Mouse (Mus musculus) cerebellum, postnatal 14 days (tissue): ENCODE results near the gene Etv6.

ENCODE experiments used
- DNase-seq, 2 experiments: peaks; one replicate each; pipeline ENCODE4 v3.0.0; 2021; ENCODE audit warnings: mixed read lengths in 2 of 2

The Etv6 gene

DNA sequence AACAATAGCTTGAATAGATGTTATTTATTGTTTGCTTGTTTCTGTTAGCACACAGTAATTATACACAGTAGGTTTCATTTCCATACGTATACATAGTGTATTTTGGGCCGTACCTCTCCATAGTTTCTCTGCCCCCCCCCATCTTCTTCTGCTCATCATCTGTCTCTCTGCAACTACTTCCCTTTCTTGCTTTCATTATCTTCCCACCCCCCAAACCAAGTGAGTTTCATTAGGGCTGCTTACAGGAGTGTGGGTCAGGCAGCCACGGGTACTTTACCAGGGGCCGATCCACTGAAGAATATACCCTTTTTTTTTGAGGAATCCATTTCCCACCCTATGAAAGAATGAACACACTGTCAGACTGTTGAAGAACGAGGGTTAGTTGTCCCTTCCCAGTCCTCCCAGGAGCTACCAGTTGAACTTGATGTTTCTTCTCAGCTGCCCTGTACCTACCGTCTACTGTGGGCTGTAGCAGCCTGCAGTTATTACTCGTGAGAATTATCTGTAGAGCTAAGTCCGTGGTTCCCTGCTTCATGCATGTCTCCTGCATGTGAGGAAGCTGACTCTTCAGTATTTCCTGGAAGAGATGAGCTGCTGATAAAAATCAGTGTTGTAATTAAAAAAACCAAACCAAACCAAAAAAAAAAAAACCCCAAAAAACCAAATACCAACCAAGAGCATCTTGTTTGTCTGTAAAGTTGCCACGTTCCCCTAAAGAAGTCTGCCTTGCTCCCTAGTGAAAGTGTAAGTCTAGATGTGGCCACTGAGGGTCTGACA is 9.8 kb downstream of the Etv6 start:
- no peak for DNase-seq

DNA sequence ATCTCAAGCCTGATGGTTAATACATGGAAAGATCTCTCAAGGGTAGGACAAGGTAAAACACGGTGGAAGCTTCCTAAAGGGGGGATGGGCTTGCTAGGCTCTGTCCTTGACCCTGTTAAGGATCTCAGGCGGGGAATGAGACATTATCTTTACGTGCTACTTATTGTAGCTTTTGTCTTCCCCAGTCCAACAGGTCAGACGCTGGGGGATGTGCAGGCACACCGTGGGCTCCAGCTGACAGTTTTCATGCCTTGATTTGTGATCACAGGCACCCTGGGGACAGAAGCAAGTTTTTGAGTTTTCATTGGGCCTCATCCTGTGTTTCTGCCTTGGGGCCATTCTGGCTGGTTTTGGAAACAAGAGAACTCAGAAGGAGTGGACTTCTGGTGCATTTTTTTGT is 10.6 kb downstream of the Etv6 start:
- DNase-seq = no peak

DNA sequence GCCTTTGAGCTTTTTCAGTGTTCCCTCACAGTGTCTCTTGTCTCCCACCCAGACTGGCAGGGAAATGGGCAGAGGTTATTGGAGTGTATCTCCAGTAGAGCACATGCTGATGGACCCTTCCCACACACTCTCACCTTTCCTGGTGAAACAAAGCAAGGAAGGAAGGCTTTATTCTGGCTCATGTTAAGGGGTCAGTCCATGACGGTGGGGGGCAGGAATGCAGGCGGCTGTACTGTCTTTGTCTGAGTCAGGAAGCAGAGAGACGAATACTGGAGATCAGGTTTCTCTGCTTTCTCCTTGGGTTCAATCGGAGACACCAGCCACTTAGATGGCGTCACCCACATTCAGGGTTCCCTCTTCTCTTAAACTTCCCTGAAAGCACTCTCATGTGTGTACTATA is 11.7 kb downstream of the Etv6 start:
- no peak for DNase-seq

DNA sequence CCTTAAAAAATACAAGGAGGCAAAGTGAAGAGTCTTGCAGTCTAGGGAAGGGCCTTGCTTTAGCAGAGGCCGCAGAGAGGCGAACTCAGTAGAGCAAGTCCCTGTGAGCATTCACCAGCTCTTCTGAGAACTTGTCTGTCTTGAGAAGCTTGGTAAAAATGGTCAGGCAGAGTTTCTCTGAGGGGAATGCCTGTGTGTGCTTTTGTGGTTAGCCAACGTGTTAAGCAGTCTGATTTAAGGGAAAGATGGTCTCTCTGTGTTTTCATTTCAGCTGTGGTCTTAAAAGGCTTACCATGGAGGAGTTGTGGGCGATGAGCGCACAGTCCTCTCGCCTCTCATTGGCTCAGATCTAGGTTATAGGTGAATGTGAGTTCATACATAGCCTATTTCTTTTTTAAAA is 12.5 kb downstream of the Etv6 start:
- no peak for DNase-seq

DNA sequence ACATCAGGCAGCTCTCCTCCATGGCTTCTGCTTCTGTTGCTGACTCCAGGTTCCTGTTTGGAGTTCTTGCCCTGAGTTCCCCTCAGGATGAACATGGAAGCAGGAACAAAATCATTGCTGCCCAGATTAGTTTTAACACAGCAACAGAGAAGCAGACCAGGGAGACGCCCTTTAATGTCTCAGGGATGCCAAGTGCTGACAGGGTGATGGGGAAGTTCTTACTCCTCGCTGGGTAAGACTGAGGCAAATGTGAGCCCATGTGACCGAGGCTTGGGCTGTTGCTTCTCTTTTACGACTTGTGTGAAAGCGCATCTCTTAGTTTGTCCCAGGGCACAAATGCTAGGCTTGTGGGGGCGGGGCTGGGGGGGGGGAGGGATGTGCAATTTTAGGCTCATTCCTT is 13.5 kb downstream of the Etv6 start:
- DNase-seq = no peak

DNA sequence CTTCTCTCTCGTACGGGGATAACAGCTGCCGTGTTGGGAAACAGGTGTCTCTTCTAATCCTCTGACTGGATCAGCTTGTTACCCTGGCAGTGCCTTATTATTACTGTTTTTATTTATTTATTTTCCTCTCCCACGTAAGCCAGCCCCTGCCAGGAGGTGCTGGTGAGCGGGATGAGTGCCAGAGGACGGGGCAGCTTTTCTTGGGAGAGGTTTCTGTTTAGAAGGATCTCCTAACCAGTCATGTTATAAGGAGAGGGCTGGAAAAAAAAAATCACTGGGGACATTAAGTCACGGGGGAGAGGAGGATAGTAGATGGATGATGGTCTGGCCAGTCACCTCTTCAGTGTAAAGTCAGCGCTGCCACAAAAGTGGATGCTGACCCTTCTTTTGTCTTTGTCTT is 15.0 kb downstream of the Etv6 start:
- peak in 1 of 2 experiments; percentile 34 for DNase-seq

DNA sequence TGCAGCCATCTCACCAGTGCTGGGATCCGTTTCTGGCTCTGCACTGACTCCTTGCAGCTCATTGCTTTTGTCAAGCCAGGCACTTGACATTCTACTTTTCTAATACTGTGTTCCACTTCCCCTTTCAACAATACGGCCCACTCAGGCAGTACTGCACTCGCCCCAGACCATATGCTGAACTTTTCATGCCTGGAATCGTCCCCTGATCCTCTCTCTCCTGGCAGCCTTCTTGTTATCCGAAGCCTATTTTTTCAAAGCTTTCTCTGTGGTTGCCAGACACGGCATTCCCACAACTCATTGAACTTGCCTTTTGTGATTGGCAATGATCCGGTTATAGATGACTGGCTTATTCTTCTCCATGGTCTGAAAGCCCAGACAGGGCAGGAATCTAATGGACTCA is 16.4 kb downstream of the Etv6 start:
- DNase-seq = no peak

DNA sequence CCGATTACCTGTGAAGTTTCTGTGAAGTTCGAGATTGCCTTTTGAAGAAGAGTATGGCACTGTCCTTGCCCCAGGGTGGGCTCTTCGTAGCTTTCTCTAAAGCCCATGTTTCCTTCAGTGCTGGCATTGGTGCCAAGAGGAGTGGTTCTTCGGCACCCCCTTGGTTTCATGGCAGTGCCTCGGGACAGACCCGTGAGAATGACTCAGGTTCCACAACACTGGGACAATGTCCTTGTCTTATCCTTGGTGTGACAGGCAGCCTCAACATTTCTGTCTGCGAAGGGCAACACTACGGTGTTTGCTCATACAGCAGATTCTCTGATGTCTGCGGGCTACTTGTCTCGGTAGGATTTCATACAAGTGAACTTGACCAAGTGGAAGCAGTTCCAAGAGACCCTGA is 17.6 kb downstream of the Etv6 start:
- DNase-seq = no peak

DNA sequence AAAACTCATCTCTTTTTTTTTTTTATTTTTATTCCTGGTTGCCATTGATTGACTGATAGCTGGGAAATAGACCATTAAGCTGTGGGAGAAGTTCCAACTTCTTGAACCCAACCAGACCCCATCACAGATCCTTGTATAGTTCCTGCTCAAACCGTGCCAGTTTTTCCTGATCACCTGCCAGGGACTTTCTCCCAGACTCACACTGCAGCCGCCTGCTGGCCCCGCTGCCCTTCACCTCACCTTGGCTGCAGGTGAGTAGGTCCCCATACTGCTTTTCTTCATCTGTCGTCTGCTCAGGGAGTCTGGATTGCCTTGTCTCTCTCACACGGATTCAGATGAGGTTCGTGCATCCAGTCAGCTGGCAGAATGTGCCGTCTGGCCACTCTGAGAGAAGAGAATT is 18.1 kb downstream of the Etv6 start:
- DNase-seq = peak; percentile 42 to 44

DNA sequence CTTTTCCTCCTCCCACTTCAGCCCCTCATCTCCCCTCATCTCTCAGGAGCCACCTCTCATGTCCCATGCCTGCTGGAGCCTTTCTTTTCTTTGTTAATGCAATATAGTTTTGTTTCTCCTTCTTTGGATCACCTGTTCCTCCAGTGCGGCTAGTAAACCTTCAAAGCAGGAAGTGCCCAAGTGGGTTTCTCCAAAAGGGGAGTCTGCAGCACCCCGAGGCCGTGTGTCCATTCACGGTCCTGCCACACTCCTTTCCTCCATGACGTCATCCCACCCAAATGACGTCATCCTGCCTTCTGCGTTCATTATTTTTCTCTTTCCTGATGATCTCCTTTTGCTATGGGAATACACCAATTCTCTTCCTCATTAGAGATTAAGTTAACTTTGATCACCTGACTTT is 20.1 kb downstream of the Etv6 start:
- no peak for DNase-seq

DNA sequence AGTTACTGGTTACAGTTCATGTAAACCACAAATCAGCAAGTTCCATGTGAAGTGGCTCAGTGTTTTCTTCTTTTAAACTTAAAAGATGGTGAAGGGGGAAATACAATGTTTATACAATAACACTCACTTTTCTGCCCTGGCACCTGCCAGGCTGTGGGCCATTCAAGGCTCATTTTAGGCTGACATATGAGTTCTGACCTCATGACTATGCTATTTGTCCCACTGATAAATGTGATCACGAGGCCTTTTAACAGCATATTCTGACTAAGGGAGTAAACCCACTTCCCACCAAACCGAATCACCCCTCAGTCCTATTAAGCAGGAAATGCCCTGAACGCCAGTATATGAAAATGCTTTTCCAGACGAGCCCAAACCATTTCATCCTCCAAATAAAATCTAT is 23.0 kb downstream of the Etv6 start:
- DNase-seq = no peak

DNA sequence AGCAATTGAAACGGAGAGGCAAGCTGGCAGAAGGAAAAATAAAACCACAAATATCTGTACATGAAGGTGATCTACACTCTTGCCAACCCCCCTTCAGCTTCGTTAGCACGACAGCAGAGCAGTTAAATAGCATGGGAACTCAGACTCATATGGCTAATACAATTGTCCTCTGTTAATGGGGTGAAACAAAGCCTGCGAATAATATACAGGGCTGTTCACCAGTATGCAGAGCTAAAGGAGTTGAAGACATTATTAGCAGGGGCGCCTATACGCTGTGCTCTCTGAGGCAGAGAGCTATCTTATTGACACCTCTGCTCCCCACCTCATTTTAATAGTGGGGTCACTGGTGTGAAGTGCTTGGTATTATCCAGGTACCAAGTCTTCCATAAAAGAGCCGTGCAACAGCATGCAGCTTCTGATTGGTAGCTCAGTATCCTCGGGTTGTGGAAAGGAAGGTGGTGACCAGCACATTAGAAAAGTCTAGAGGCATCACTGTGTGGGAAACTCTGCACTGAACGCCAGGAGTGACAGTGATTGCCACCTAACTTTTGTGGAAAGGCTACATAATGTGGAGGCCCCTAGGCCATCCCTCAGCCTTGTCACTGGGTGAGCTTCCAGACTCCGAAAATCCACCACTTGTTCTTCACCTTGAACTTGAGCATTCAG is 23.5 kb downstream of the Etv6 start:
- no peak for DNase-seq

DNA sequence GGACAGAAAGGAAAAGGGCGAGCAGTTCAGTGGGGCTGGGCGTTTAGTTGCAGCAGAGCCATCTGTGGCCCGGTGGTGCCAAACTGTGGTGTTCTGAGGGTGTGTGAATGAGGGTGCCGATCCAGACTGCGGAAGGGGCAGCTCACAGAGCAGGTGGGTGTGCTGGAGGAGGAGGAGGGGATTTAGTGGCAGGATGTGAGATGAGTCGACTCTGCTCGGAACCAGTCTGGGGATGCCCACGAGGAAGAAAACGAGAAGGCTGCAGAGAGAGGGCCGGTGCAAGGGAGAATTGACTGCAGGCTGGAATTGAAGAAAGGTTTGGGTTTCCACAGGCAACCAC is 24.0 kb downstream of the Etv6 start:
- DNase-seq = no peak

DNA sequence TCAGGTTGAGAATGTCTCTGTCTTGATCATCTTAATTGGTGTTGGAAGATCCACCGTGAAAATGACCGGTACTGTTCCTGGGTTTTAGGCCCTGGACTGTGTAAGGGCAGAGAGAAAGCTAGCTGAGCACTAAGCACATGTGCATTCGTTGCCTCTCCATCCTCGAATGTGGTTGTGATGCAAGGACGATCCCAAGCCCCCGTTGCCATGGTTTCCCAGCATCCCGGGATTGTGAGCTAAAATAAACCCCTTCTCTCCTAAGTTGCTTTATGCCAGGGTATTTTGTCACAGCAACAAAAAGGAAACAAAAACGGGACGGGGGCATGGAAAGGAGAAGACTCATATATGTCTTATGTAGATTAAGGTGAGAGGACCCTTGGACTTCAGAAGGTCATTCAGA is 24.5 kb downstream of the Etv6 start:
- no peak for DNase-seq

DNA sequence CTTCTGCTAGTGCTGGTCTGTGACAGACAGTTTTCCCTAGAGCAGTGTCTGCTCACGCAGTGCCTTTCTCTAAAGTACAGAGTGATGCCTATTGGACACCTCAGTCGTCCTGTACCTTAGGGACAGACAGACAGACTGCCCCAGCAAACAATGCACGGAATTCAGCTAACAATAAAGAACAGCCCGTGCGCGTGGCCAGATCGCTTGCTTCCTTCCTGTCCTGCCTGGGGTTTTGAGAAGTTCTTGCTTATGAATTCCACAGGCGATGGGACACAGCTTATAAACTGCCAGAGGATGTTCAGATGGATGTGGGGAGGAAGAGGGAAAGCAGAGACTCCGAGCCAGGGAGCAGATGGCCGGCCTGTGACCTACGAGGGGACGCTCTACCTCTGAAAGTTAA is 25.3 kb downstream of the Etv6 start:
- DNase-seq = no peak

DNA sequence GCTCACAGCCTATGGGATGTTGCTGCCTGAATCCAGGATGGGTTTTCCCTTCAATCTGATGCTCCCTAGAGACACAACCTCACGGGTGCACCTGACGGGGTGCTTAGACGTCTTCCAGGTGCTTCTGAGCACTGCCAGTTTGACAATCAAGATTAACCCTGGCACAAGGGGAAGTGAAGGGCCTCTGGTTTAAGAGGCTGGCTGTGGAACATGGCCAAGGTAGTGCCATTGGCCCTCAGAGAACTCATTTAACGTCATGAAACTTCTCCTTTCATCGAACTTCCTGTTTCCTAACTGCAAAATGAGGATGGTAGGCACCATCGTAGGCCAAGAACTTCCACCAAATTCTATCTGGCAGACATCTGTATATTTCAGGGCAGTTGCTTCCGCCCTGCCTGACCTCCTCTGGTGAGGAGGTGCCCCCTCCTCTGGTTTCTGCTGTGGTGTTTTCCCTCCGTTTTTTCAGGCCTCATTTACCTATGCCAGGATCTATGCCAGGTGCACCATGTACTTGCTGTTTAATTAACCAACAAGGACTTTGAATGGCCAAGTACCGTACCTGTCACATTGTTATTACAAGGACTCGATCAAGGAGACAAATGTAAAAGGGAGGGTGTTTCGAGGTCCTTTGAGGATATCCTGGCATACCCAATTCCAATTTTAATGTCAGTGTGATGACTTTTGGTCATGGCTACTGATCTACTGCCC is 29.7 kb downstream of the Etv6 start:
- DNase-seq = no peak

DNA sequence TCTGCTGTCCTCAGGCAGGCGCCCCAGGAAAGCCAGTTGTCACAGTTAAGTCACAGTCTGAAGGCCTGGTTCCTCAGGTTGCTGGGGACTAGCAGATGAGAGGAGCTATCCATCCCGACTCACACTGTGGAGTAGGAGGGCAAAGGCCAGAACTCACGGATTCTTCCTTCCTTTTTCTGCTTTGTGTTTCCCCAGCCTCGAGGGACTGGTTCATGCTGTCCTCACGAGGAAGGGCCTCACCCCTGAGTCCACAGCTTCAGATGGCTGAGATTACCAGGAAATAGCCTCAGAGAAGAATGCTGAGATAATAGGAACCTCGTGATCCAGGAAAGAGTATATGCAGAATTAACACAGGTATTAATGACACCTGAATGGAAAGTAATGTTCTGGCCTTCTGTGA is 30.6 kb downstream of the Etv6 start:
- DNase-seq = no peak

DNA sequence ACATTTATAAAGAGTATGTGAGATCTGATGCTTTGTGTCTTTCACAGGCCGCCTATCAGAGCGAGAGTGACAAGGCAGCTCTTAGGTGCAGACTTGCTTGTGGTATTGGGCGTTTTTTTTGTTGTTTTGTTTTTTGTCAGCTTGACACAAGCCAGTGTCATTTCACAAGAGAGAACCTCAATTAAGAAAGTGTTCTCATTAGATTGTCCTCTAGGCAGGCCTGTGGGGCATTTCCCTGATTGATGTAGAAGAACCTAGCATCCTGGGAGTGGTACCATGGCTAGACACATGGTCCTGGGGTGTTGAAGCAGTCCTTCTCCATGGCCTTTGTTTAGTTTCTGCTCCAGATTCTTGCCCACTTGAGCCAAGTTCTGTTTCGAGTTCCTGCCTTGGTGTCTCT is 31.5 kb downstream of the Etv6 start:
- DNase-seq = no peak

DNA sequence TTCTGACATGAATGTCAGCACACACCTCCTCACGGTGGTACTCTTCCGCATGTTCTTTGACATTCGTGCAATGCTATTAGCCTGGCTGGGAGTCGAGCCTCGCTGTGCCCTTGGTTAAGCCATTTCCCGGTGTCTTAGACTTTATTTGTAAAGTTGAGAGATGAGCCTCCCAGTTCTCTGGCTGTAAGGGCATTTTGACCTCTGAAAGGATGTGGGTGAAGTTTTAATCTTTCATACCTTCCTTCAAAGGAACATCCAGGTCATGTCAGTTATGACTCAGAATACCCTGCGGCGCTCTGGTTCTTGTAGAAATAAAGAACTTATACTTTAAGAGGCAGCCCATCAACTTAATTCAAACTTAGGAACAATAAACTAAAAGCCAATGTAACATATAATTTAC is 32.0 kb downstream of the Etv6 start:
- no peak for DNase-seq

DNA sequence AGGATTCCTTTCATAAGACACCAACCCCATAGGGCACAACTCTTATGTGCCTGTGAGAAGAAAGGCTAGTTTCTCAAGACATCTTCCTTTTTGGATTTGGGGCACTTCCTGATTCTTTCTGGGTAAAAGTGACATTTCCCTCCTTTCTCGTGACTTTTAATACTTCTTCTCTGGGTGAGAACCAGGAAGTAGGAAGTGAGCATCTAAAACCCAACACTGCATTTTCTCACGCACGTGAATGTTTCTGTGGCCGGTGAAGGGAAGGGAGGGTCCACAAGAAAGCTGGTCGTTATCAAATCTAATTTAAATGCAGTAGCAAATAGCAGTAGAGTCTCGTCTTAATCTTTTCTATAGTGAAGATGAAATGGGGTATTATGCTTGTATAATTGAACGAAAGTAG is 36.9 kb downstream of the Etv6 start:
- no peak for DNase-seq

DNA sequence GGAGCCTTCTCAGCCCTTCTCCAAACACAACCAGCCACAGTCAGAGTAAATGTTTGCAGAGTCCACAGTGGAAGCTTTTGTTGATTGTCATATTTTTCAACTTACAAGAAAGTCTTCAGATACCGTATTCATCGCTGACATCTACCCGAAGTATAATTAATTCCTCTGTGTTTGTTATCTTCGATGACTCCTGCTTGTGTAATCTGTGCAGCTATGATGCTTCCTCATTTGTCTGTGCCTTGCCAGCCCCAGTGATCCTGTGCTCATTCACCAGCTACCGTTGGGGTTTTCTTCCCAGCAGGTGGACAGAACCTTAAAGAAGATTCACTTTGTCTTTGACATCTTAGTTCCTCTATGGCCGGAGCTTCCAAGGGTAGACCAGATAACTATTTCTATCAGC is 37.4 kb downstream of the Etv6 start:
- DNase-seq = no peak

DNA sequence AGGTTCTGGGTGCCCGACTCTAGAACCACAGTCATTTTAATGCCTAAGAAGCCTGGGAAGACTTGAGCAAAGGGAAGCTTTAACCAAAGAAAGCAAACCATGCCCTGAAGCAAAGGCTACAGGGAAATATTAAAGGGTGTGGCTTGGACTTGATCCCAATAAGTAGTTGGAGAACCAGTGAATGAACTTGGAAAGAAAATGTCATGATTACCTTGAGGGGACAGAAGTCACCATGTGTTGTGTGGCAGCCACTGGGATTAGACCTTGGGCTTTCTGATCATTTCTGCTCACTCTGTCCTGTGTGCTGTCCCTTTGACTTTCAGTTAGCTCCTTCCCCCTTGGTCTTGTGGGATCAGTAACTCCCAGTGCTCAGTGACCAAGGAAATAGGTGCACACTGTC is 38.9 kb downstream of the Etv6 start:
- DNase-seq = no peak

DNA sequence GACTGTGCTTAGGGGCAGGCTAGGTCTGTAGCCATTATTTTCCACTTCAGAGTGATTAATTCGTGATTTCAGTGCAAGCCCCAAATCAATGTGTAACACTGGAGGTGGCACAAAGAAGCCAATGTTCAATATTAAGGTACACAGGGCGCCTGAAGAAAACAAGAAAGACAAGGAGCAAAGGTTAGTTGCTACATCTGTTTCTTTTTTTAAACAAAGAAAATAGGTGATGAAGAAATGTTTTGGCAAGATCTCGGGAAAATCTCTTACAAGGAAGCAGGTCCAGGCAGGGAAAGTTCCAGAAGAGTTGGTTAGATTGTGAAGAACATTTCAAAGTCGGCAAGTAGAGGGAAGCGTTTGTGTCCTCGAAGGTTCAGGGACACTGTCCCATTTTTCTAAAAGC is 39.5 kb downstream of the Etv6 start:
- DNase-seq = no peak

DNA sequence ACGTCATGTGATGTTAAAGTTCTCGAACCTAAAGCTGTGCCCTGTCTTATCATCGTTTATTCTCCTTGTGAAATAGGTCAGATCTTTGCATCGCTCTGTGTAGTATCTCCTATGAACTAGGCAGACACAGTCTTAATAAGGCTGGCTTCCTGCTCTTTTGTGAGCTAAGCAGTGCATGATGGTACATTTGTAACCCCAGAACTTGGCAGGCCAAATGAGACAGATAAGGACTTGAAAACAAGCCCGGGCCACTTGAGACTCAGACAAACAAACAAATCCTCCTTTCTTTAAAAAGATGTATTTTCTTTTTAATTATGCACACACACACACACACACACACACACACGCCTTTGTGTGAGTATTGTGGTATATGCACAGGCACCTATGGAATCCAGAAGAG is 42.5 kb downstream of the Etv6 start:
- no peak for DNase-seq
